Mouse (Mus musculus): Measurements from ENCODE around the gene Prss57.

Prss57 gene

DNA sequence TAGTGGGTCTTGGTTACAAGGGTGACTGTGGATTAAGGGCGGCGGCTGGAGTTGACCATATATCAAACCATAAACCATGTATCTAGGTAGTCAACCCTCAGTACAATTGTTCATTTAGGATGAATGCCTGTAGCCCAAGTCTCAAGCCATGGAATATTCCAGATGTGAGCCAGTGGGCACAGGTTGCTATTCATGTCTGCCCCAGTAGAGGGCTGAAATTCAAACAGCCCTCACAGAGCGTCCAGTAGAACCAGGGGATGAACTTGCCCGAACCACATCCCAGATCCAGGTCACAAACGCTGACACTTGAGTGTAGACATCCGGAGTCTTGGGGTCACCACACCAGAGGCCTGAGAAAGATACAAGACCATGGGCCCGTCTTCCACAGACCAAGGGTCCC, 7.7 kb downstream of the Prss57 start:
- in situ Hi-C loops (cut with MboI, MseI), result loop anchor here (5.0 kb wide), 1 partner anchor 76 kb away; no protein-coding TSS in a partner anchor

DNA sequence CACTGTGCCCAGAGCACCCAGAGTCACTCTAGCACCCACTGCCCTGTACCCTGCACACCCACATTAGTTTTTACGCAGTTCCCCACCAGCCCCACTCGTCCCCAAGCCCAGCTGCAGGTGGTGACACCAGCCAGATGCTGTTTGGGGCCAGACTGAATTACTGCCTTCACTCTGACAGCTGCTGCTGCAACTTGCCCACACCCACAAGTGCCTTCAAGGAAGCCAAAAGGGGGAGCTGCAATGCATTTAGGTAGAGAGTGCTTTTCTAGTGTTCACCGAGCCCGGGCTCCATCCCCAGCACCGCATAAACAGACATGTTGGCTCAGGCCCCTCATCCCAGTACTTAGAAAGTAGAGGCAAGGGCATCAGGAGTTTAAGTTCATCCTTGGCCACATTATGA, 8.8 kb downstream of the Prss57 start:
- in situ Hi-C loops (cut with MboI, MseI), result loop anchor here (5.0 kb wide), 1 partner anchor 75 kb away; no protein-coding TSS in a partner anchor

DNA sequence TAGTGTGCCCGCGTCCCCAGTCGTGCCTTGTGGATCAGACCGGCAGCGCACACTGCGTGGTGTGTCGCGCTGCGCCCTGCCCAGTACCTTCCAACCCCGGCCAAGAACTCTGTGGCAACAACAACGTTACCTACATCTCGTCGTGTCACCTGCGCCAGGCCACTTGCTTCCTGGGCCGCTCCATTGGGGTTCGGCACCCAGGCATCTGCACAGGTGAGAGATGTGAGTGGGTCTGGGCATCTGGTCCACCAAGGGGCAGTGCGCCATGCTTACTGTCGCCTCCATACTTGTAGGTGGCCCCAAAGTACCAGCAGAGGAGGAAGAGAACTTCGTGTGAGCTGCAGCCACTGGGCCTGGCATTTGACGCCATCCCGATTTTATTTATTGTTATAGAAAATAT, 9.6 kb downstream of the Prss57 start:
- in situ Hi-C loops (cut with MboI, MseI), result loop anchor here (5.0 kb wide), 1 partner anchor 74 kb away; no protein-coding TSS in a partner anchor

DNA sequence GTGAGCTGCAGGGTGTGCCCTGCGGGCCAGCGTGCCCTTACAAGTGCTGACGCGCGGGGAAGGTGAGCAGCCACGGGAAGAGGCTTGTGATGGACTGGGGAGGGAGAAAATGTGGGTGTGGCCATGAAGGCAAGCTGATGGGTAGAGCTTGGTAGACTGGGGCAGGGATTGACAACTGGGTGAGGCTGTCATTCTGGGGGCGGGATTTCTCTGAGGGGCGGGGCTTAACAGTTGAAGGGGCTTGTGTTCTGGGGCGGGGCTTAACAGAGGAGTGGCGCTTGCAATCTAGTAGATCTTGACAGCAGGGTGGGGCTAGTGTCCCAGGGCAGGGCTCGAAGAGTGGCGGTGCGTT, 10.1 kb downstream of the Prss57 start:
- in situ Hi-C loops (cut with MboI, MseI), result loop anchor here (5.0 kb wide), 1 partner anchor 73 kb away; no protein-coding TSS in a partner anchor

DNA sequence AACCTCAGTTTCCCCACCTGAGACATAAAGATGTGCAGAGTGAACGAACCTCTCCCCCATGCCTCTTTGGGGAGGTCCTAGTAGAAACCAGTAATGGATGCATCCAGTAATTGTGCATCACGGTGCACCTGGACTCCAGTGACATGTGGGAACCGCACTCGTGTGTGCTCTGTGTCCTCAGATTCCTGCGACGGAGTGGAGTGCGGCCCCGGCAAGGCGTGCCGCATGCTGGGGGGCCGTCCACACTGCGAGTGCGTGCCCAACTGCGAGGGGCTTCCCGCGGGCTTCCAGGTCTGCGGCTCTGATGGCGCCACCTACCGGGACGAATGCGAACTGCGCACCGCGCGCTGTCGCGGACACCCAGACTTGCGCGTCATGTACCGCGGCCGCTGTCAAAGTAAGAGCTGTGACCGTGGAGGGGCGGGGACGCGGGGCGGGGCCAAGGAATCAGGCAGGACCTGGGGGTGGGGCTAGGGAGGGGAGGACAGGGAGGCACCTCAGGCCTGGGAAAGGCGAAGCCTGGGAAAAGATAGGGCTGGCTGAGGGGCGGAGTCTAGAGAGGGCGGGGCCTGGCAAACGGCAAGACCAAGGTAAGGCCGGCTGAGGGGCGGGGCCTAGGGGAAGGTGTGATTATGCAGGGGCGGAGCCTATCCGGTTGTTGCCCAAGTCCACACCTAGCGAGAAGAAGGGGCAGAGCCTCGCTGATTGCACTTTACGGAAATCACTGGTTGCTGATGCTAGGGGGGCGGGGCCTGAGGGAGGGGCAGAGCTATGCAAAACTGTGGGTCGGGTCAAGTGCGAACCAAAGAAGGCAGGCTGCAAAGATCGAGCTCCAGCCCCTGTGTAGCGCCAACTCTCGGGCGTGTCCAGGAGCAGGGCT, 10.7 kb downstream of the Prss57 start:
- in situ Hi-C loops (cut with MboI, MseI), result loop anchor here (5.0 kb wide), 1 partner anchor 73 kb away; no protein-coding TSS in a partner anchor

DNA sequence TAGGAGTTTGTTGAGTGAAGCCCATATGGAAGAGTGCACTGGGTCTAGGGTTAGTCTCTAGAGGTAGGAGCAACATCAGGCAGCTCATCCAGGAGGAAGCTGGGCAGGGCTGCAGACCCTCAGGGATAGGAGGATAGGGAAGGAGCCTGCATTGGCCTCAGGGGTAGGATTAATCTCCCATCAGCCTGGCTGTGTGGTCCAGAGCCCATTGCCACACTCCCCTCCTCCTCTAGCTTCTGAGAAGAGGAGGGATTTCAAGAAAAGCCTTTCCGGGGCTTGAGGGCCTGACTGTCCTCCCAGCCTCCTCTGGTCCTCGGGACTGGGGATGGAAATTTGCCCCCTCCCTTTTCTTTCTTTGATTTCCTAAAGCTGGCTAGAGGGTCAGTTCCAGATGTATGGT, 11.6 kb downstream of the Prss57 start:
- in situ Hi-C loops (cut with MboI, MseI), result no loop called here

DNA sequence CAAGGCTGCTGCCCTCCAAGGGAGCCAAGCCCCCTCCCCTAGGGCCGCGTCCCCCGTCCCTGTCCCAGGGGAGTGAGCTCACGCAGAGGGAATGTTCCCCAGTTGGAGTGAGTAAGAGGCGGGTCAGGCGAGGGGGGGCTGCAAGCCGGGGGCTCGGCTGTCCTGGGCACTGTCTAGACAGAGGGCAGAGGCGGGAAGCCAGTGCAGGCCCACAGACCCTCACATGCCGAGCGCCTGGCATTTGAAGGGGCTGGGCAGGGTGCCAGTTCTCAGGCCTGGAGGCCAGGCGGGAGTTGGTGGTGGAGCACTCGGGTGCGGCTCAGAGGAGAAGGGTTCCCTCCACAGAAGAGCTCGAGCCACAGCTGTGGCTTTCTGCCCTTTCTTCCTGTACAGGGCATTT, 12.8 kb downstream of the Prss57 start:
- in situ Hi-C loops (cut with MboI, MseI), result no loop called here

DNA sequence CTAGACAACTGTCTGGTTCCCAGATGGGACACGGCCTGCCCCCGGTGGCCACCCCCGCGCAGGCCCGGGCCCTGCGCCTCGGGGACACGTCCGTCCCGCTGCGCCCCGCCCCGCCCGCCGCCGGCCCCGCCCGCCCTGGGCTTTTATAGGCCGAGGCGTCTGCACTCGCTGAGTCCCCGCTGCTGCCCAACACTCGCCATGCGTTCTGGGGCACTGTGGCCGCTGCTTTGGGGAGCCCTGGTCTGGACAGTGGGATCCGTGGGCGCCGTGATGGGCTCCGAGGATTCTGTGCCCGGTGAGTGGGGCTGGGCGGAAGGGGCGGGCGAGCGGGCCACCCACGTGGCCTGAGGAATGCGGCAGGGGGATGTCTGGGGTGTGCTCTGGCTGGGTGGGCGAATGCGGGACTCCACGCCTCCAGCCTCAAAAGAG, 13.6 kb downstream of the Prss57 start, which contains the start of gene Fstl3:
TSS of gene Fstl3 (plus strand) at position 170 of the 429 bp plus-strand sequence.
- in situ Hi-C loops (cut with MboI, MseI), result no loop called here

DNA sequence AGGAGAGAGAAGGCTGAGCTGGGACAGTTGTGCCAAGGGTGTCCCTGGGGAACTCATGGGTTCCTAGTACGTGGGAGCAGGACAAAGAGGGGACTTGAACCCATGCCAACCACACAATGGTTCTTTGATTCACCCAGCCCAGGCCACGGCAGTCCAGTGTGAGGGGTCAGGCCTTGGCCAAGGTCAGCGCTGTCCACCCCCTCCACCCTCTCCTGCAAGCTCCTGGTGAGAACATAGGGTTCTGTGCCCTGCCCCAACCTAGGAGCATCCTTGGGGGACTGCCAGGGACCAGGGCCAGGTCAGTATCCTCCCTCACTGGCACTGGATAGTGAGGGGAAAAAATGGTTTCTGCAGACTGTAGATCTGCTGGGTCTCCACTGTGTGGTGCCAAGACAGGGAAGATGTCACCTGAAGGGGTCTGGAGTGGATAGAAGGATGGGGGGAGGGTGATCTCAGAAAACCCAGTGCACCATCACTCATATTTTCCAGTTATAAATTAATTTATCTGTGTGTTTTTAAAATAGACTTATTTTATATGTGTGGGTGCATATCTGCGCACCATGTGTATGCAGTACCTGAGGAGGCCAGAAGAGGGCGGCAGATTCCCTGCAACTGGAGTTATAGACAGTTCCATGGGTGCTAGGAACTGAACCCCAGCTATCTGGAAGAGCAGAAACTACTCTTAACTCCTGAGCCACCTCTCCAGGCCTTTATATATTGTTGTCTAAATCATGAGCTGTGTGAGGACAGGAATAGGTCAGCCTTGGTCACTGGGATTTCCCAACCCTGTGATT, 16.1 kb downstream of the Prss57 start:
- in situ Hi-C loops (cut with MboI, MseI), result no loop called here

DNA sequence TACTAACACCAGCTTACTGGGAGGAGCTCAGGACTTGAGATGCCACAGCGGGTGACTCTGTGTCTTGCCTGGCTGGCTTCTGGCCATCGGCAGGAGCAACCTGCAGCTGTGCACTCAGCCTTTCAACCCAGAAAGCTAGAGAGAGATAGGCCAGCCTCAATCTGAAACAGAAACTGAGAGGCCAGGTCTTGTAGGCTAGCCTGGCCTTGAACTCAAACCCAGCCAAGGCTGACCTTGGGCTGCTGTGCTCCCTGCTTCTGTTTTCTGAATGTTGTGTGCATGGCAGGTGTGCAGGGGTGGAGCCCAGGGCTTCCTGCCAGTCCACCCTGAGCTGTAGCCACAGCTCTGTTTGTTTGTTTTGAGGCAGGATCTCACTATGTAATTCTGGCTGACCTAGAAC, 17.6 kb downstream of the Prss57 start:
- in situ Hi-C loops (cut with MboI, MseI), result no loop called here

DNA sequence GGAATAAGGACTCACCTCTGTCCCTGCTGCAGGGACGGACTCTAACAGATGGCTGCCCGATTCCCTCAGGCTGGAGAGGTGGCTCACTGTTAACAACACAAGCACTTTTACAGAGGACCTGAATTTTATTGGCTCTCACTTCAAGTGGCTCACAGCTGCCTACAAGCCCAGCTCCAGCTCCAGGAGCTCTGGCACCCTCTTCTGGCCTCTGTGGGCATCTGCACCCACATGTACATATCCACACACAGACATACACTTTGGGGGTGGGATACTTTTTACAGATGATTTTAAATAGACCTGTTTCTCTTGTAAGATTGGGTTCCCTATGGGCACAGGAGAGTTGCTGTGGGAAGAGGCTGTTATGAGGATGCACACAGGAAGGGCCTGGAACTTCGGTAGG, 18.4 kb downstream of the Prss57 start:
- in situ Hi-C loops (cut with MboI, MseI), result no loop called here

DNA sequence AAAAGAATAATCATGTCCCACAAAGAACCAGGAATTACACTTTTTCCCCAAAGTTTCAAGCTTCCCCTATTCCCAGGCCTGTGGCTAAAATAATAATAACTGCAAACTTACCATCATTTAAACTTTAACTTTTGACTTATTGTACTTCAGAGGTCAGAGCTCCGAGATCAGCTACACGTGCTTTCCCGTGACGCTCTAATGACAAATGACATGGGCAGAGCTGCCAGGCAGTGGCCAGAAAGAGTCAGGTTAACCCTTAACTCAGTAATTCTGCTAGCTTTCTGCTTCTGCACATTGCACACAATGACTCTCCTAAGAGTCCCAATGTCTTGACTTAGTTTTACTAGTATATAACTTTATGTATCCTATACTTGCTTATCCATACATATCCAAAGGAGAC, 21.4 kb downstream of the Prss57 start:
- in situ Hi-C loops (cut with MboI, MseI), result no loop called here

DNA sequence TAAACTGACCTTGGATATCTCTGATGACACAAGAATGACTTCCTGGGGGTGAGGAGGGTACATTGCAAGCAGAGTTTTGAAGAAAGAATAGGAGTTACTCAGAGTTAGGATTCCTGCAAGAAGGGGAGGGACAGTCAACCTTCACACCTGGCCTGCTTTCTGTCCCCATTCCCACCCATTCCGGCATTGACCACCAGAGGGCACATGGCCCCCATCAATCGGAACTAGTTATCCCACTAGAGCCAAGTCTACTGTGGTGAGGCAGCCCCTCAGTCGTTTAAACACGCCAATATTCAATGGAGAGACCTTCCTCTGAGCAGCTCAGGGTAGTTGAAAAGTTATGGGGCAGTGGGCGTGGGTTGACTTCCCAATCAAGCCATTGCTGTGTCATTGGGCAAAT, 22.4 kb downstream of the Prss57 start:
- in situ Hi-C loops (cut with MboI, MseI), result no loop called here

DNA sequence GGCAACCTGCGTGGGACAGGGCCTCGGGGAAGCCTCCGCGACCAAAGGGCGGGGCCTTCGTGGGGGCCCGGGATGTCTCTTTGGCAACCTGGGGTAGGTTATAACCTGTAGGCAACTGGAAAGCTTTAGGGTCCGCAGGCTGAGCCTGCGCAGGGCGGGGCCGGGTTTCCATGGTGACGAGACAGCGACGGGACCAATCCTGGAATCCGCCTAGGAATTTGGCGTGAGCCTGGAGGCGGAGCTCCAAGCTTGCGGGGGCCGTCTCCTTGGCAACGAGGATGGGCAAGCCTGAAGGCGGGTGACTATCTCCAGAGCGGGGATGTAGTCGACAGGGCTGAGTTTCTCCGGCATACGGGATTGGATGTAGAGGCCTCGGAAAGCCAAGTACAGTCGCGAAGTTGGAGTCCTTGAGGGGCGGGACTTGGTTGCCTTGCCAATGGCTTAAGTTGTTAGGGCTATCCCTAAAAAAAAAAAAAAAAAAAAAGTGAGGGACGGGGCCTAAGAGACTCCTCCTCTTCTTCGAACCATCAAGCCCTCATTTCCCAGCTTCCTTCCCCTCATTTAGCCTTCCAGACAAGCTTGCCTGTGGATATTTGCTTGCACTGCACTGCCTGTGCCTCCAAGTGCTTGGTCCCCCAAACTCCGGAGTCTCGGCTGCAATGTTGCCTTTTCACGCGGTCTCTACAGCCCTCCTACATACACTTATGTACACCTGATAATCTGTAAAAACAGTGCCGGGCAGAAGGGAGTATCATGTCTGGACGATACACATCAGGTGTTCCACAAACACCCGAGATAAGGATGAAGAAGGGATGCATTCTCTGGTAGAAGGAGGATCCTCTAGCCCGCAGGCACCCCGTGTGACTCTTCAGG, 23.2 kb downstream of the Prss57 start:
- in situ Hi-C loops (cut with MboI, MseI), result no loop called here

DNA sequence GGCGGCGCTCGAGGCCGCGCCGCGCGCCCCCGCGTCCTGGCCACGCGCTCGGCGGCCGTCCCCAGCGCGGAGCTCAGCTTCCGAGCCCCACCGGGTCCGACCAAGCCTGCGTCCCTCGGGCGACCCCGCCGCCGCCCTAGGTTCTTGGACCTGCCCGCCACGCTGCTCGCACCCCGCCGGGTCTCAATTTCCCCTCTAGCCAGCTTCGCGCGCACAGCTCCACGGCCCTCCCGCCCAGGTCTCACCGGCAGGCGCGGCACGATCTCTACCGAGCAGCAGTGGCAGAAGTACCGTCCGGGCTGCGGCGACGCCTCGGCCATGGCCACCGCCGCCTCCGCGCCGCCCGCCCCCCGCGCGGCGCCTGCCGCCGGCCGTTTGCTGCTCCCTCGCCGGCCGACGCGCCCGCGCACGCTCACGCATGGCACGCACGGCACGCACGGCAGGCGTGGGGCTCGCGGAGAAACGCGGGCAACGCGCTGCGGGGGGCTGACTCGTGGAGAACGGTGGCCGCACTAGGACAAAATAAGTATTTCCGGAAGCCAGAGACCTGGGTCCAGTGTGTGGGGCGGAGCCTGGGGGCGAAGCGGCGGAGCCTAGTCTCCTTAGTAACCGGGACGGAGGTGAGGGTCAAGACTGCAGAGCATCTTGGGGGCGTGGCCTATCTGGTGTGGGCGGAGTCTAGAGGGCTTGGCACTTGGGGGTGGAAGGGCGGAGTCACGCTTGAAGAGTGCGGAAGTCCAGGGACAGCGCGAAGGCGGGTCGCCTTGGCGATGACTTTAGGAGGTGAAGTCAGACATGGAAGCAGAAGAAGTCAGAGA, 24.0 kb downstream of the Prss57 start, which contains the start of gene Rnf126:
TSS of gene Rnf126 (minus strand) at position 445 of the 818 bp plus-strand sequence.
- in situ Hi-C loops (cut with MboI, MseI), result no loop called here

DNA sequence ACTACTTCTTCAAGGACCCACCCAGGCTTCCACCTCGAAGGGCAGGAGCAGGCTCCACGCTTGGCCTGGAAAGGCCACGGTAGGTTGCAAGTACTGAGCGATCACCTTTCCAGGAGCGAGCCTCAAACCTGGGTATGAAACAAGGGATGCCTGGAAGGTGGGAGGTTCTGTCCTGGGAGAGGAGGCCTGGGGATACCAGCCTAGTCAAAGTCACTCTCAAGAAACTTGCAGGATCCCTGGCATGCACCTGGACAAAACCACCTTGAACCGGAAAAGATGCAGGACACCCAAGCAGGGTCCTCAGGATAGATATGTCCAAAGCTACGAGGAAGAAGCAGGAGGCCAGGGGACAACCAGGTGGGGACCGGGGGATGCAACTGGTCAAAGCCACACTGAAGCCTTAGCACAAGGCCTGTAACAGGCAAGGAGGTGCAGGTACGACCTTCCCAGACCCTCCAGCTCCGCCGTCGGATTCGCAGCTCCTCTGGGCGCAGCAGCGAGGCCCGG, 24.7 kb downstream of the Prss57 start:
- in situ Hi-C loops (cut with MboI, MseI), result no loop called here

DNA sequence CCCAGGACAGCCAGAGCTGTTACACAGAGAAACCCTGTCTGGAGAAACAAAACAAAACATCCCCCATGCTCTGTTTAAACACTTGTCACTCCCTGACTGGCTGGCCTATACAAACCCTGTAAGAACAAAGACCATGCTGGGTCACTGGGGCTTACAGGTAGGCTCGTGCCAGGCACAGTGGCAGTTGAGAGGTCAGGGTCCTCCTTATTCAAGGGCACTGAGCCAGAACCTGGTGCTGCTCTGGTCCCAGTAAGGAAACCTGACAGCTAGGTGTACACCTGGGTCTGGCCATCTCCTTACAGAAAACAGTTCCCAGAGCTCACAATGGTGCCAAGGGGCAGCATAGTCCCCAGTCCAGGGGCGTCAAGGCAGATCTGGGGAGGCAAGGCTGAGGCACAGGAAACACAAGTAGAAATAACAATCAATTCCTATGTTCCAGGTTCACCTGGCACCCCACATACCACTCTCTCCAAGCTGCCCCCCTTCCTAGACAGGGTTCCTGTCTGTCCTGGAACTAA, 25.5 kb downstream of the Prss57 start:
- in situ Hi-C loops (cut with MboI, MseI), result no loop called here

DNA sequence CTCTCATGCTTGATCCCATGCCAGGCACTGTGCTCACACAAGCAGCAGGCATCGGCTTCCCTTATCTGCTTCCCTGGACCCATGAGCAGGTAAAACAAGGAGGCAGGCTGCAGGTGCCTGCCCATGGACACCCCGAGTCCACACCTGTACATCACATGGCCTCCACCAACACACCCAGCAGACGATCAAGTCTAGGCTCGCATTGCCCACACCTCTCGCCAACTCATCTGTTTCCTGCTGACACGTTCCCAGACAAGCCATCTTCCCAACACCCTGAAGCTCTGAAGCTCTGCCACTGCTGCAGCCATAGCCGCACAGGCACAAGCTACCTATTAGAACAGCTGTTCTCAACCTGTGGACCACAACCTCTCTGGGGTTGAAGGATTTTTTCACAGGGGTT, 26.5 kb downstream of the Prss57 start:
- in situ Hi-C loops (cut with MboI, MseI), result no loop called here

DNA sequence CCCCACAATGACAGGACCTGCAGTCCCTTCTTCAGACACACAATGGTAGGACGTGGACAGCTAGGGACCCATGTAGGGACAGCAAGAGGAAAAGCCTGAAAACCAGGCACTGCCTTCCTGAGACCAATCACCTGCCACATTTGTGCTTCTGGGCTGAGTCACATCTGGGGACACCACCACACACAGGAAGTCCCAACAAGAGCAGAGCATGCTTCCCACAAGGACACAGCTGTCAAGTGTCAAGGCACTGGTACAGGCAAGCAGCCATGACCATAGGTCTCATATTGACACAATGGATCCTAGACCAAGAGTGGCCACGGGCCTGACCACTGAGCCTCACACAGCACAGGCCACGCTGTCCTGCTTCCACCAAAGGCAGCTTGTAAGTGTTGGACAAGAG, 27.9 kb downstream of the Prss57 start:
- in situ Hi-C loops (cut with MboI, MseI), result no loop called here

DNA sequence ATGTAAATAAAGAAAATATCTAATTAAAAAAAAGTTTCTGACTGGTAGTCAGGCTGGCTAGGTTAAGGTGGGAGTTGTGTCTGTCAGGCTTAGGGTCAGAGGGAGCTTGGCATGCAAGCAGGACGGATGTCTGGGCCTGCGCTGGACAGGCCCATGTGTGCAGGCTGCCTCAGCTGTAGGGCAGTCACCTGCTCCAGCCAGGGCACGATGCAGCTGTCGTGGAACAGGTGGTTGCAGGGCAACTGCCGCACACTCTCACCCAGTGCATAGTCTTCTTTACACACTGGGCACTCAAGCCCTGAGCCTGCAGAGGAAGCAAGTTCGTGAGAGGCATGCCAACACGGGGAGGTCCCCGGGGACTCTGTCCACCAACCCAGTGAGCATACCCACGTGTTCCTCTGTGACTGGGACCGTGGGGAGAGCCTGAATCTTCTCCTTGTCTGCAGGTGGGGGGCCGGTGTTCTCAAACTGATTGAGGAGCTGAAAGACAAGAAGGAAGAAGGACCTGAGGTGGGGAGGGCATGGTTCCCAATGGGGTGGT, 30.1 kb downstream of the Prss57 start:
- in situ Hi-C loops (cut with MboI, MseI), result no loop called here

Measured in T-helper 1 cell (primary cell).